Mouse (Mus musculus): ENCODE results near the gene Vmn1r76.

The Vmn1r76 gene

DNA sequence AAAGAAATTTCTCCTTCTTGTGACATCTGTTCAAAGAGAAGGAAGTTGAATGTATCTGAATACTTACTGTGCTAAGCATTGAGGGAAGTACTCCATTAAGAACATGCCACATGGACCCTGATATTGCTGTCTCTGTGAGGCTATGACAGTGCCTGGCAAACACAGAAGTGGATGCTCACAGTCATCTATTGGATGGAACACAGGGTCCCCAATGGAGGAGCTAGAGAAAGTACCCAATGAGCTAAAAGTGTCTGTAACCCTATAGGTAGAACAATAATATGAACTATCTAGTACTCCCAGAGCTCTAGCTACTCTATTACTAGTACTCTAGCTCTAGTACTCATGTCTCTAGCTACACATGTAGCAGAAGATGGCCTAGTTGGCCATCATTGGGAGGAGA is at the start of gene Vmn1r76:
Gene Vmn1r76, minus strand, starts transcription at position 101 of the 400 bp plus-strand sequence.
- DNase-seq (ENCODE audit: low spot score), result no peak

DNA sequence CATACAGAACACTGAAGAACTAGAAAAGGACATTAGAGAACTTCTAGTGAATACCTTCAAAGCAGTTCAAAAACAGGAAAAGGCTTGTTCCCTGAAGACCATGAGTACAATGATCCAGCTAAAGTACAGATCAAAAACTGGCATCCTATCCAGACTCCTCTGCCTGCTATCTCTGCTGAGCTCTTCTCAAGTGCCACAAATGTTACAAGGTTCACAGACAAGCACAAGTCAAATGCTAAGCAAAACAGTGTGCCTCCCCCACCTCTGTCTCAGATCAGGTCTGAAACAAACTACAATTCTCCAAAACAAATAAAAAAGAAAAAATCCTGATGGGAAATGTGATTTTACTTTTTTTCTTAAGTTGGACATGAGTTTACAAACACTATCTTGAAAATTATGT is 34.6 kb upstream of the Vmn1r76 start:
- DNase-seq (ENCODE audit: low spot score), result no peak

DNA sequence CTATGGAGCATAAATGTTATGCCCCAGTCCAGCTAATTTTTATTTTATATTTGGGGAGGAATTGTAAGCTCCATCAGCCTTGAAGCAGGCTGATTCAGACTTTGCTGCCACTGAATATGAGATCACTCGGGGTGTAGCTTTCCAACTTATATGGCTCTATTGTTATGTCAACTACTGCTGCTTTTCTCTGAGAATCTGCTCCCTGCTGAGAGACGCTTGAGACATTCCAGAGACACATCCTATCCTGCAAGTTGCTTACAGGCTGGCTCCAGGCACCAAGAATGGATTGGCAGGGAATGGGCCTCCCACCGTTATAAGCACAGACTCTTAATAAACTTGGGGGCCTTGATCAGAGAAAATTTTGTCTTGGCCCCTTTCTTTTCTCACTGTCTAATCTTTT is 10.0 kb upstream of the Vmn1r76 start:
- DNase-seq (ENCODE audit: low spot score), result no peak

DNA sequence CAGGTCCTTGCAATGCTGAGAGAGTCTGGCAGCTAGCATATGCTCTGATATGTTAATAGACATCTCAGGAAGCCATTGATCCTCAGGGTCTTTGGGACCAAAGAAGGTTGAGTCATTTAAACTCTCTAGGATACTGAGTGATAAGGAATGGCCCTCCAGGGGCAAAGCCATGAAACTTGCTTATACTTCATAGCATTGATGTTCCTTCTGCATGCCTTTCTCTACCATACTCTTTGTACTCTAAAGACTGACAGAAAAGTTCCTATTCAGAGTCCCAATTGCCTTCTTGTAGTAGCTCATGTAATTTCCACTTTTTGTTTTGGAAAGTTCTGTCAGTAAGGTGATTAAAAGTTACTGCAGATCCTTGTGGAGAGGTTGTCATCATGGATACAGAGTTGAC is 63.7 kb downstream of the Vmn1r76 start, which contains the start of gene Vmn1r75:
Gene Vmn1r75, plus strand, starts transcription at position 301 of the 400 bp plus-strand sequence.
- no peak for DNase-seq (ENCODE audit: low spot score)
